Mouse (Mus musculus) stomach, postnatal 0 days (tissue): ENCODE data around the gene Acp4.

Experiments used
- CTCF ChIP-seq: IDR thresholded peaks from 2 replicates; pipeline ENCODE4 v1.5.1; 2016; ENCODE audit warnings: antibody characterized with exemption, low read depth, mild to moderate bottlenecking, moderate library complexity
- EP300 ChIP-seq: optimal IDR thresholded peaks from 2 replicates; pipeline ENCODE3; 2016; ENCODE audit warnings: antibody characterized with exemption

DNA sequence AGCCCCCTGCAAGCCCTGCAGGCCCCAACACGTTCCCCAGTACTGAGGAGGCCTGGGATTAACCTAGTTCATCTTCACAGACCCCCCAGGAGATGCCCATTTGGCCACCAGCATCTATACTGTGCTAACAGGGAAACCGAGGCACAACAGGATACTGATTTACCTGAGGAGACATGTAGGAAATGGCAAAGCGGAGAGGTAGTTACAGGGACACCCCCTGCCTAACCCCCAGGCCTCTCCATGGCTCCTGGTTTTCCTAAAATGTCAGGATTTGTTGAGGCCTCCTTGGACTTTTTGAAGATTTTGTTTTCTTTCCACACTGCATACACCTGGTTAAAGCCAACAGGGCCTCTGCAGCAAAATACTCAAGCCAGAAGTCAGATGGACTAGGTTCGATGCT lies at the start of gene Acp4:
- TF ChIP-seq CTCF (no peak), EP300 (no peak)
